Mouse (Mus musculus) layer of hippocampus, postnatal 10 days (tissue): Measurements from ENCODE around the gene Sesn3. TPM values are rescaled to one million over a fixed set of nuclear protein-coding genes. Genes with fewer than 3 reads are reported as not detected.
"Not testable (repeated sequence)": the region's sequence is repeated elsewhere in the genome, so short reads cannot be mapped to it uniquely, and the experiment has no call there.

Source experiments
- DNase-seq, 2 experiments: peaks; one replicate each; pipeline ENCODE4 v3.0.0; 2021; ENCODE audit warnings: low spot score in 2 of 2
- total RNA-seq, 2 experiments: library from RNA; stranded (reverse); gene quantifications; 2 replicates each; pipeline ENCODE4 v1.2.3; 2021

Sesn3 gene
- total RNA-seq, 2 experiments from 2014 or later = 58.2 to 61.1 TPM

DNA sequence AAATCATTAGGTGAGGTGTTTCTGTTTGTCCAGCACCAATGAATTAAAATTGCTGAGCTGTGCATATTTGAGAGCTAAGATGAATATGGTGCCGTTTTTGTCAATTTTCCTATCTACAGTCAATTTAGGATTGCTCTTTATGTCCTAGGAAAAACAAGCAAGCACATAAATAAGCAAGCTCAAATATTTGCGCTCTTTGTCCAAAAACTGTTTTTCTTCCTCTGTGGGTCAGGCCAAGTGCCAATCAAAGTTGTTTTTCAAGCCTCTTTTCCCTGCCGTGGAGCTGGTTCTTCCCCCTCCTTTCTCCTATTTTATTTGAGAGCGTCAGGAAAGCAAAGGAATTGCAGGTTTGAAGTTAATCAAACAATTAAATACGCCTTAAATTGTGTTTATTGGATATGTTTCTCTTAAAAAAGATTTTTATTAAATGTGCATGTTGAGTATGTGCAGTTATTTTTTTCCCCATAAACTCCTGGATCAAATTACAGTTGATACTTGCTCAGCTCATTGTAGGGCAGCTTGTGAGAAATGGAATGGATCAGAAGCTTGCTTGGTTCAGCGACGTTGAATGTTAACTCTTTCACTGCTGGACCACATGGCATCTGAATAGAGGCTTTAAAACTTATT, 2.6 kb downstream of the Sesn3 start:
- DNase-seq = peak in 1 of 2 experiments; percentile 13

DNA sequence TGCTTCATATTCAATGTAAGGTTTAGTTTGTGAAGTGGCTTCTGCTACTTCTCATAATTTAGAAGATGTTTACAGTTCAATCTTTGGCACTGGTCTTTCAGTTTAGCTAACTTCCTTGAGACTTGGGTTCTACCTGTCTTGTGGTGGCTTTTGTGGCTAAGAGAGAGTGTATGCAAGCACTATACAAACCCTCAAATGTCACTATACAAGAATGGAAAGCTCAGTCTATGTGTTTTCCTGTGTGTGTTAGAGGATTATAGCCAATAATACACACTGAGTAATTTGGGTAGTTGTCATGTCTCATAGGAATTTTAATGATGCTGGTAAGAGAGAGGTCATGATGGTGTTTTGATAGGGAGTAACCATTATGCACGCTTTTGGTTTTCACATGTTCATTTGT, 5.8 kb downstream of the Sesn3 start:
- DNase-seq = no peak

DNA sequence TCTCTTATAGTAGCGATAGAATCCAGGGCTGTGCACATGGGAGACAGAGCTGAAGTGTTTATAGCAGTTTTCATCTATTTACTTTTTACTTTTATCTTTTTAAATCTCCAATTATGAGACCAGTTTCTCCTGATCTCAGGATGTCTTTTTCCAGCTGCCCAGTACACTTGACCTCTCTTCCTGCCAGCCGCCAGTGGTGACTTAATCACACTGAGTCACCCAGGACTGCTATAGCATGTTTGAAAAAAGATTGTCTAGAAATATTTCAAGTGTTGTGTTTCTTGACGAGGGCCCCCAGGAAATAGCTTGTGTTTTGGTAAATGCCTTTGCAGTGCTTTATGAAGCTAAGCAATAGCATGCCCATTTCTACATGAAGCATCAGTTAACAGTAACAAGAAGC, 10.2 kb downstream of the Sesn3 start:
- DNase-seq = no peak

DNA sequence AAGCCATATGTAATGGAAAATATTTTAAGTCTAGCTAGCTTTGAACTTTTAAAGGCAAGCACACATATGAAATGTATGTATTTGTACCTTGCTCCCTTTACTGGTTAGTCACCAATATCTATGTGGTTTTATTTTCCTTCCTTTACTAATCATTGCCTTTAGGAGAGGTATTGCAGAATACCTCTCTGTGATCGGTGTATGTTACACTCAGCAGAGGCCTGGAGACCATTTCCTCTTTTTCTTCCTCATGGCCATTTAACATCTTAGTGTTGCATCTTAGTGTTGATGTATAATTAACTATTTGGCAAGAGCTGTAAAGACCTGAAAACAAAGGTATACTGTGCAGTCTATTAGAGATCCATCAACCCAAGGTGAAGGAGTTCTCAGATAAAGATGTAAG, 12.4 kb downstream of the Sesn3 start:
- no peak for DNase-seq

DNA sequence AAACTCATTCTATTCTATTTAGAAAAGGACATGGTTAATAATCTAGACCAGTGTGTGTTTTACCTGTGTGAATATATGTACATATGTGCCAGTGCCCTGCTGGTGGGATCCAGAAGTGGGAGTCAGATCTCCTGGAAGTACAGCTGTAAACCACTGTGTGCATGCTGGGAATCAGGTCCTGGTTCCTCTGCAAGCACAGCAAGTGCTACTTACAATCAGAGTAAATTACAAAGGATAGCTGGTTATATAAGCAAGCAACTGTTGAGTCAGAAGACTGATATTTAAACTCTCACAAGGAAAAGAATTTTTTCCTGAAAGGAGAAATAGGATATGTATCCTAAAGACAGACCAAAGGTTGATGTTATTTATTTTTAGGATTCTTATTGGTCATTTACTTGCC, 13.6 kb downstream of the Sesn3 start:
- no peak for DNase-seq

DNA sequence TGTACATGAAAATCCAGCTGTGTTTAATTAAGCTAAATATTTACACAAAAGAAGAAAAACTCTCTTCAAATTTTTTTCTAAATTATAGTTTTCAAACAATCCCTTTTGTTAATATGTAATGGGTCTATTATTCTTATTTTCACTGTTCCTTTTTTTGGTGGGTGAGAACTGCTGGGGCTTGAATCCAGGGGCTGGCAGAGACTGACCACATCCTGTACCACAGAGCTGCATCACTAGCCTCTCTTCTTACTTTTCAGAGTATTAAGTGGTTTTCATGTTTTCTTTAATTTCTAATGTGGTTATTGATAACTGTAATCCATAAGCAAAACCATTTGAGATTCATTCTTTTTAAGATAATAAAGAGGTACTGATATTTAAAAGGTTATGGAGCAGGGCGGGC, 19.0 kb downstream of the Sesn3 start:
- DNase-seq = no peak

DNA sequence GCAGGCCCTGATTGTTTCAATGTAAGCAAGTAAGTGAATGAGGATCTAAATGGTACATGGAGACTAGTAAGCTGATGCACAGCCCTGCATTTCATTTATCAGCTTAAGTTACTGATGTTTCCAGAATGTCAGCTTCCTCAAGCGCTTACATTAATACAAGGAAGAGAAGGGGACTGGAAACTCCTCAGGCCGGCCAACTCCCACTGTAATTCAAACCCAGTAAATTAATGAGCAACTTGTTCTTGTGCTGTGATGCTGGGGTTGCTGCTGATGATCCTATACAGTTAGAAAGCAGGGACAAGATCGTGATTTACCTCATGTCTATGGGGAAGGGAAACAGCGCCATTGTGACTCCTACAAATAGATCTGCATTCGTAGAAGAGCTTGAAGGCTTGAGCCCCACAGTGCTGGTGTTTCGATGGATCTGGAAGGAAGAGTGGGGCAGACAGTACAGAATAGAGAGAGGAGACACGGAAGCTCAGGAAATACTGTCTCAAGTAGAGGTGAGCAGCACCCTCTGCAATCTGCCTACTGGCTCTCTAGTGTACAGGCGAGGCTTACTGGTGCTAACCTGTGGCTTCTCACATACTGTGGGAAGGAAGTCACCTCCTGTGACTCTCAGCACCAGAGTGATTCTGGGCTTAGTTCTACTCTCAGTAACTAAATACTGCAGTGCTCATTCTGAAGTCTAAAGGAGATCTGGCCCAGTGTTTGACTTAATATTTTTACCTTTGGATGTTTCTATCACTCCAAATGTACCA, 21.0 kb downstream of the Sesn3 start:
- DNase-seq = no peak

DNA sequence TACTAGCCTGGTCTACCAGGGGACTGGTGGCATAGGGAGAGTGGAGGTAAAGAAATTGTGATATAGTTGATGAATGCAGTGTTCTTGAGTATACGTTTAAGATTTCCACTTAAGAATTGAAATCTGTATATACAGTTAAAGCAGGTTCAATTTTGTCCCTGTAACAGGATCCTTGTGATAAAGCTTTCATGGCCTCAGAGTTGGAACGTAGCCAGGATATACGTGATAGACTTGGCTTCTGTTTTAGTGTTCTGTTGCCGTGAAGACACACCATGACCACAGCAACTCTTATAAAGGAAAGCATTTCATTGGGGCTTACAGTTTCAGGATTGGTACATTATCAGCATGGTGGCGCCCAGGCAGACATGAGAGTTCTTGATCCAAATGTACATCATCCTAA, 22.3 kb downstream of the Sesn3 start:
- no peak for DNase-seq

DNA sequence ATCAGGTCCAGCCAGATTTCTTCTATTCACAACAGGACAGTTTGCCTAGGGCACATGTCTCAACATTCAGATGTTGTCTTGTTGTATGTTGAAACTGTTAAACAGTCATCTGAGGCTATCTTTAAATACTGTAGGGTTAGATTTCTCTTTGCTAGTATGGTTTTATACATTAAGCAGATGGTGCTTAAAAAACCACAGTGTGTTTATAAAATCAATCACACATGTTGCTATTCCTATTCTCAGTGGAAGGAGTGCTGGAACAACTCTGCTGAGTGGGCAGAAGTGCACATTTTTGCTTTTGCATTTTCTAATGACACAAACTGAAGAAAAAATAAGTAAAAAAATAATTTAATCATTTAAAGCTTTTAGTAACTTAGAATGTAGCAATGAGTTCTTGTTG, 25.0 kb downstream of the Sesn3 start:
- DNase-seq = no peak

DNA sequence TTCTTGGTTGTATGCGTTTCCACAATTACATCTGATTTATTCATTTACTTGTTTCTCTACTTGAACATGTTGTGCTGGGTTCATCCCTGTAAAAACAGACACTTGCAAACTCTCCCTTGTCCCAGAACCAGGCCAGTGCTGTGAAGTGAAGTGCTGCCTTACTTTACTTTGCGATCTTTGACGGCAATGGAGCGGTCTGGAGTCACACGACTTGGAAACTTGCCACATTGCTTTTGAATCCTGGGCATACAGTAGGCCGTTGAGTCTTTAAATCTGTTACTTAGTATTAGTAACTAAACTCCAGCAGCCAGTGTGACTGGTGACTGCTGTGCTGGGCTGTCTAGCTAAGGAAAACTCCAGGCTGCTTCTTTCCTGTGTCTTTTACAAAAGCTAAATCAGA, 25.9 kb downstream of the Sesn3 start:
- no peak for DNase-seq

DNA sequence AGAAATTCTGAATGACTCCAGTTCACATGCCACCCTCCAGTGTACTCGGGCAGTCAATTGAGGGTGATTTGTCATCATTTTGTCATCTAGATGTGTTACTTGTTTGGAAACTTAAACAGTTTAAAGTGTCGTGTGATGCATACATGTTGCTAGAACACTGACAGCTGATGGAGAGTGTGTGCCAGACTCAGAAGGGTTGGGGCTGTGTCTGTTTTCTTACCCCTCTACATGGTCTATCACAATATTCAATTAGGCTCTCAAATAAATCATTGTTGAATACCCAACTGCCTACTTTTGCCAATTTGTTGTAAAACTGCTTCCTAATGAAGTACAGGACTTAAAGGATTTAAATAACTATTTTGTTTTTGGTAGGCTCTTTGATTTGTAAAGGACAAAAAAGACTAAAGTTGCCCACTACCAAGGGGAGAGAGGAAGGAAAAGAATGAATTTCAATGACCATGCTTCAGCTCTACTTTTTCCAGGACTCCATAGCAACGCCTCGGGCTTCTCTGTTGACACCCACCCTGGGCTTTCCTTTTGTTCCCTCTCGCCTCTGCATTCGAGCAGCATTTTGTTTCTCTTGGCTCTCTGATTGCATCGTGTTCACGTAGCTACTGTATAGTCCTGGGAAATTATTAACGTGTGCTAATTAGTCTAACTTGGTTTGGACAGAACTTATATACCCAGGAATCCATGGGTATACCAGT, 29.5 kb downstream of the Sesn3 start:
- no peak for DNase-seq

DNA sequence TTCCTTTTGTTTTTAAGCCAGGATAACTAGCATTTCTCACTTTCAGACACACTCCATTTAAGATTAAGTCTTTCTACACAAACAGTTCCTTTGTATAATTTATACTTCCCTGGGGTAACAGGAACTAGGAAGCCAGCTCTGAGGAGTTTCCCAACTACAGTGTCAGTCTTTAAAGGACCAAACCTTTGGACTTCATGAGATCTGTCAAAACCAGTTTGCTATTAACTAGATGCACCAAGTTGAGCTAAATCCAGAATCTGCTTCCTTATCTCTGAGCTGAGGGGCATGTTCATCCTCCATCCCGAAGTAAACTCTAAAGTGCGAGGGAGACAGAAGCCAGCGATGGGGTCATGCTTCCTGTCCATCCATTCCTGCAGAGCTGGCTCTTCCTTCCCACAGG, 32.5 kb downstream of the Sesn3 start:
- DNase-seq = no peak

DNA sequence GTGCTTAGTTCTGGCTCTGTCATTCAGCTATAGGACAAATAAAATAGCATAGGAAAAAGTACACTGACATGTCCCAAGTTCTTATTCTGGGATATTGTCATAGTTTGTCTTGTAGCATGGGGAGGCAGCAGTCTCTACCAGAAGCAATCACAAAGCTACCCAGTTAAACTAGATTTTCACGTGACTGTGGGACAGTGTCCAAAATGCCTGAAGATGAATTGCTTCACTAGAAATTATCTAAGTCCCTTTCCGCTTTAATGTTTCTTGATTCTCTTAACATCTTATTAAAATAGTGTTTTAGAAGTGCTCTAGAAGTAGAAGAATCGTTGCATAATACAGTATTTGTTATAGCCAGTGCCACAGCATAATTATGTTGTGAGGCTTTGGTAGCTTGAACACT, 39.1 kb downstream of the Sesn3 start:
- DNase-seq = no peak

DNA sequence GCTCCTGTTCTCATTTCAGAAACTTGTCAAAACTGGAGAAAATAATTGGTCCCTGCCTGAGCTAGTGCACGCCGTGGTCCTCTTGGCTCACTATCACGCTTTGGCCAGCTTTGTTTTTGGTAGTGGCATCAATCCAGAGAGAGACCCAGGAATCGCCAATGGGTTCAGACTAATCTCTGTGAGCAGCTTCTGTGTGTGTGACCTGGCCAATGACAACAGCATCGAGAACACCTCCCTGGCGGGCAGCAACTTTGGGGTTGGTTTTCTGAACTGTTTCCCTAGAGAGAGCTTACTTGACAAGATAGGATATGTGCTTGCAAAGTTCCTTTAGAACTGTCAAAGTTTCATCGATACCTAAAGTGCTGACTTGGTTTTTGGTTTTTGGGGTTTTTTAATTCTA, 39.6 kb downstream of the Sesn3 start:
- DNase-seq = no peak

DNA sequence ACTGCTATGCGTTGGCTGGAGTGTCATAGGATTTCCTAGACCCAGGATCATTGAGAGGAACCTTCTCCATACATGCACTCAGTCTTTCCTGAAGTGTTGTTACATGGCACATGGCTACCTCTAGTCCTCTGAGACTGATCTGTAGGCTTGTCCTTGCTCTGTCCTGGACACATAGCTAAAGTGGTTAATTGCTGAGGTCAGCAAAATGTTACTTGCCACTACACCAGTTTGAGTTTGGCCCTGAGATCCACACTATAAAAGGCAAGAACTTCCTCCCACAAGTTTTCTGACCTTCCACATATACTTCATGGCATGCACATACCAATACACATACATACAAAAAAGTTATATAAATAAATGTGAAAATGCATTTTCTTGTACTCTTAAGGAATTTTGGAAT, 41.8 kb downstream of the Sesn3 start:
- no peak for DNase-seq

DNA sequence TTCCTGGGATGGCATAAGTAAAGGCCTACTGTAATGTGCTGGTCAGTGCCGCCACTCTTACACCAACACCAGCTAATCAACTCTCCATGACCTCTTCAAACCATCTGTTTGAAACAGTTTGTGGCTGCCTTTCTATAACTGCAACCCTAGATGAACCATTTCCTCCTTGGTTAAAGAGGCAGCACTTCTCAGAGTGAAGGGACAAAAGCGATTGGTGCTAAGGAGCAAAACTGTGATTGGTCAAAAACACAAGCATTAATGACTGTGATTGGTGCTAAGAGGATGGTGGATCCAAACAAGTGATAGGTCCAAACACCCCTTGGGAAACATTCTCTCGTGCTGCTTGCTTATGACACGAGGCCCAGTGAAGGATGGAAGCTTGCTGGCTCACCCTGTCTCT, 61.0 kb downstream of the Sesn3 start:
- no peak for DNase-seq

DNA sequence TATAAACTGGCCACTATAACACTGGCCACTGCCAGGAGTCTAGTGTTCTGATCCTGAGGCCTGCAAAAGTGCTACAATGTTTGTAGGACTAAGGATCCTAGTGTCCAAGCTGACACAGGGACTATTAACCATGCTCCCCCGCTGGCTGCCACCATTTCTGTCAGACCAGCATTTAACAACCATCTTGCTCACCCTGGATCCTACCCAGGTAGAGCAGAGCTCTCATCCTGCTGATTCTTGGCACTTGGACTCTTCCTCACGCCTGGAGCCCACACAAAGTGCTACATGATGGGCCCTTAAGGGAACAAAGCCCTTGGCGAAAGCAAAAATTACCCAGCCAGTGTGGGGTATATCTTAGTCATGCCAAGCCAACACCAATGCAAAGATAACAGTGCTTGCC, 62.0 kb downstream of the Sesn3 start:
- no peak for DNase-seq

DNA sequence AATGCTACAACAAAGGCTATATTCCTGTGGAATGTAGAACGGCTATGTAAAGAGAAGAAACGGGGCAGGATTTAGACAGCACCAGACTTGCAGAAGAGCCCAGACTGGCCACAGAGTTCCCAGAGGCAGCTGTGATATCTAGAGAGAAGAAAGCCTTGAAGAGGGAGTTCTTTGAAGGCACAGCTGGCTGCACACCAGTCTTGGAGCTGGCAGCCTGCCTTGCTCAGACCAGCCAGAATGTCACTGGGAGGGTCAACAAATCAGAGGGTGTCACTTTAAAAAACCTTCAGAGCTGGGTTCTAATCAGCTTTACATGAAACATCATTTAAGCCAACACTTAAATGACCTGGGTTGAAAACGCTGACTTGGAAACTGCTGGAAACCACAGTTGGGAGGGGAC, 63.8 kb downstream of the Sesn3 start:
- no peak for DNase-seq

DNA sequence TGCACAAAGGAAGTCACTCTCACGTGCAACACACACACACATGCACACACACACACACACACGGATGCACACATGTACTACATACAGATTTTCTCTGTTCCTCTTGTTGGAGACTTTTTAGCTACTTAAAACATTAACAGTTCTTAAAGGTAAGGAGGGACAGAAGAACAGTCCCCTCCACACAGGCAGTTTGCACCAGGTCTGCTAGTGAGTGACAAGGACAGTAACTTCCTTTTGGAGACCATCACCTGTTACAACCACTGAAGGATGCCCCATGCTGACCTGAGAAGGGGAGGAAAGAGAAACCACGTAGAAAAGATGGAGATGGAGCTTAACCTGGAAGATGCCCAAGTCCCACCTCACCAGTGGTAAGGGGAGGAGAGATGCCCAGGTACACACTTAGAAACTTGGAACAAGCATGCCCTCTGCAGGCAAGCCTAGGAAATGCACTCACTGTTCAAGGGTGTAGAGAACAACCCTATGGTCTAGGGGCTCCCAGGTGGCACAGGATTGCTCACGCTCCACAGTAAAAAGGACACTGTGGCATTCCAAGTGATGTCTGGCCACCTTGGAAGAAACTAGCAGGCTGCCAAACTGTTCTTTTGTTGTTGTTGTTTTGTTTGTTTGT, 67.3 kb downstream of the Sesn3 start:
- peak; percentile 83 to 84 for DNase-seq

DNA sequence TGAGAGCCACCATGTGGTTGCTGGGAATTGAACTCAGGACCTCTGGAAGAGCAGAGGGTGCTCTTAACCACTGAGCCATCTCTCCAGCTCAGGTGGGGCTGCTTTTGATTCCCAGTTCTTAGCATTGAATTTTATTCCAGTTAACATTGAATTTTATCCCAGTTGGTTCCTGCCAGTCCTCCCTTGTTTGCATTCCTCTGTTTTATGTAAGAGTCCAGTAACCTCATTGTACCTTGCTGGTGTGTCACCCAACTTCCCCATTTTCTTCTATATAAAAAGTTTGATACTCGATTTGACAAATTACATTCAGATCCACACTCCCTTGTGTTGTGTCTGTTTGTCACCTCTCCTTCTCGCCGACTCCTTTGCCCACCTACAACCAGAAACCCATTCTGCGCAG, 71.0 kb downstream of the Sesn3 start:
- DNase-seq = not testable (repeated sequence)

DNA sequence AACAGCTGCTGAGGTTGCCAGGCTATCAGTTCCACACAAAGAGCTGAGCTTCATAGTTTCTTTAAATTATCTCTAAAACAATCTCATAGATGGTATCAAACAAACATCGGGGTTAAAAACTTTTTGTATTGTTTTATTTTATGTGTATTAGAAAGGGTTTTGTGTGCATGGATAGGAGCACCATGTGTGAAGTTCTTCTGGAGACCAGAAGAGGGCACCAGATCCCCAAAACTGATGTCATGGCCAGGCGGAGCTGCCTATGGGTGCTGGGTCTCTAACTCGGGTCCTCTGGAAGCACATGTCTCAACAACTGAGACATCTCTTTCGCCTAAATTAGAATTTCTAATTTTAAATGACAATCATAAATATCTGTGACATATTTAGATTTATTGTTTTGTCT, 73.5 kb downstream of the Sesn3 start:
- no peak for DNase-seq

DNA sequence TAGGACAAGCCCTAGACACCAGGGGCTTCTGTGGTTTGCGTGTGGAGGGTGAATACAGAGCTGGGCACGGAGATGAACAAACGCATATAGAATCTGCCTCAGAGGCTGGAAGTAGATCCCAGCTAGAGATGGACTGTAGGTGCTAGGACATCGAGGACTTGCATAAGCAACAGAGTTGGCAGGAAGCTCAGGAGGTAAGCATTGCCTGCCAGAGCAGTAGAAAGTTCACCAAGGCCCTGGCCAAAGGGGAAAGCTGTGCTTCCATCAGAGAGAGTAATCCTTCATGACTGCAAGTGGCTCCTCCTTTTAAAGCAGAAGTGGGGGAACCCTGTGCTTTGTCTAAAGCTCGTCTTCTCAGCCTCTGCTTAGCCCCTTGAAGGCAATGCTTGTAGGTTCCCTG, 74.5 kb downstream of the Sesn3 start:
- no peak for DNase-seq
